Mouse (Mus musculus): ENCODE measurements around the gene Cd79b.

GRCm38 (mm10) chr11:106265570-106265969 lies 49.0 kb downstream of the Cd79b start:
- TF ChIP-seq CTCF (IDR thresholded peaks at IDR 0.05; ENCODE audit: control insufficient read depth, insufficient read depth, low read length) (no peak), POLR2A (IDR thresholded peaks at IDR 0.05; ENCODE audit: borderline replicate concordance, control insufficient read depth, low read depth, low read length) (no peak)
